Mouse (Mus musculus) hematopoietic stem cell, adult 5-6 weeks (primary cell): ENCODE measurements around the gene Ahcyl1. TPM values are rescaled to one million over a fixed set of nuclear protein-coding genes. Genes with fewer than 3 reads are reported as not detected.

Experiments used
- ATAC-seq, 2 experiments: fragments of 125-278 bp in 1 of 2; replicated peaks in 1 of 2; 2 replicates each; pipeline ENCODE4 v1.8.0; 2016 to 2017; ENCODE audit warnings: inconsistent platforms in 2 of 2, mild to moderate bottlenecking in 2 of 2, moderate number of reproducible peaks in 2 of 2, low read depth in 1 of 2, moderate TSS enrichment in 1 of 2; ENCODE audit not compliant: low FRiP score in 2 of 2, poor library complexity in 2 of 2, severe bottlenecking in 2 of 2, insufficient read depth in 1 of 2, low TSS enrichment in 1 of 2
- total RNA-seq: library from RNA; stranded (forward); fragments of 172-1452, 232-1000 nt; gene quantifications from 2 replicates; pipeline ENCODE4 v1.2.3, GENCODE M21; 2017

Gene Ahcyl1
- total RNA-seq, 1 experiment from 2014 or later: 99.2 TPM

DNA sequence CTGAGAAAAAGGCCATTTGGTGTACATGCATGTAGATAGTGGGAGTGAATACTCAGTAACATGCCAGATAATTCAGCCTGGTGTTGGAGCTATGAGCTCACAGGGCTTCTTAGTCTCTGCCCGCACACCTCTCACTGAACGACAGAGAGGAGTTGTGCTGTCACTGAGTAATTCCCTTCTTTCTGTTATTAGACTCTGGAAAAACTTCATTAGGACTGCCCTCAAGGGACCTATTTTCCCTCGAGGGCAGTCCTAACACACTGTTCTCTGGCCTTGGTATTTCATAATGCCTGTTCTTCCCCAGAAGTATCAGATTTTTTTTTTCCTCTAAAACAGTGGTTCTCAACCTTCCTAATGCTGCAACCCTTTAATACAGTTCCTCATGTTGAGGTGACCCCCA lies 15.7 kb upstream of the Ahcyl1 start:
- ATAC-seq: no peak

DNA sequence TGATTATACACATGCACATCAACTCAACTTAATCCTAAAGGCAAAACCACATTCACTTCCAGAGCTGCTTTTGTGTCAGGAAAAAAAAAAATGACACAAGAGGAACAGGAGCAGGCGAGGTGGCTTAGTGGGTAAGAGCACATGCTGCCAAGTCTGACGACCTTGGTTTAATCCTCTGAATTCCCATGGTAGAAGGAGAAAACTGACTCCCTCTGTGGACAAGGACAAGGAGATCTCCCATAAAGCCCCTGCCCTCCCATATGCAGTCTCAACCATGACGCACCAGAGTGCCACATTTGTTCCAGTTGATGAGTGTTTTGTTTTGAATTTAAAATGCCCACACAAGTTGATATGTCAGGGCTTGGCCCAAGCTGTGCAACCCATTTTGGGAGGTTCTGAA lies 12.8 kb upstream of the Ahcyl1 start:
- no peak for ATAC-seq

DNA sequence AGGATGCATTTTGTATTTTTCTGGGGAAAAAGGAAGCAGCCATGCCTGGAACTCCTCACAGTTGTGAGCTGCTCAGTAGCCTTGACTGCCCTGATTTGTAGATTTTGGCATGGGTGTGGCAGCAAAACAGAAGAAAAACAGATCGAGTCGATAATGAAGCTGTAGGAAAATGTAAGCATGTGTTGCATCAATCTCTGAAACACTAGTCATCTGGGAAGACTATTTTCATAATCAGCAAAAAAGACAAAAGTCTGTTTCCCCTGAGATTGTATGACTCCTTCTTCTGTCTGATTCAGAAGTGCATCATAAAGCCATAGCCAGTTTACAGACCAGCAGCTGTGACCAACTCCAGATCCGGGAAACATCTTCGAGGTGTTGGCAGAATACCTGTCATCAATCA lies 10.9 kb upstream of the Ahcyl1 start:
- ATAC-seq: no peak

DNA sequence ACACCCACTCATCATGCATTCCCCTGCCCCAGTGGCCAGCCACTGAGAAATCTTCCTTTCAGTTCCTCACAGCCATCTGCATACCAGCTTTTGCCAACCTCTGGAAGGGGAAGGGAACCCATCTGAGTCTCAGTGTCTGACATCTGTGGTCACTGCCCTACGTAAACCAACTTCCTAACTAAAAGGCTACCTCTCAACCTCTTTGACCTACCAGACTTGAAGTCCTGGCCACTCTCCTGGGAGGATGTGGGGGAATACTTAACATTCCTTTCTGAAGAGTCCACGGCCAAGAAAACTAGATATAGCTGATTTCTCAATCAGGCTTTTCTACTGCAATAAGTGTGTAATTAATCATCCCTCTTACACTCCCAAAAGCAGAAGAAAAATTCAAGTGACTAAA lies 9.8 kb upstream of the Ahcyl1 start:
- peak; percentile 27 to 39; a peak in 2 of 4 replicates for ATAC-seq

DNA sequence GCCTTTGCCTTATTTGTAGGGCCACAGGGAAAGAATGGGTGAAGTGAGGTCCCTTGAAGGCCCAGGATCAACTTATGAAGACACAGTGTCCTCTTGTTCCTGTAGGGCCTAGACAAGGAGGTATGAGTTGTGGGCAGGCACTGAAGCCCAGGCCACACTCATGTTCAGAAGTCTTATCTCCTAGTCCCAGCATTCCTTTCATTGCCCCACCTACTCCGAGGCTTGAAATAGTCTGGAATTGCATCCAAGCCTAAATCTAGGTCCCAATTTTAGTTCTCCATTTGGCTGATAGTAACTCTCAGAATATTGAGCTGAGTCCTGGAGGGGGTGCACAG lies 8.0 kb upstream of the Ahcyl1 start:
- ATAC-seq: no peak

DNA sequence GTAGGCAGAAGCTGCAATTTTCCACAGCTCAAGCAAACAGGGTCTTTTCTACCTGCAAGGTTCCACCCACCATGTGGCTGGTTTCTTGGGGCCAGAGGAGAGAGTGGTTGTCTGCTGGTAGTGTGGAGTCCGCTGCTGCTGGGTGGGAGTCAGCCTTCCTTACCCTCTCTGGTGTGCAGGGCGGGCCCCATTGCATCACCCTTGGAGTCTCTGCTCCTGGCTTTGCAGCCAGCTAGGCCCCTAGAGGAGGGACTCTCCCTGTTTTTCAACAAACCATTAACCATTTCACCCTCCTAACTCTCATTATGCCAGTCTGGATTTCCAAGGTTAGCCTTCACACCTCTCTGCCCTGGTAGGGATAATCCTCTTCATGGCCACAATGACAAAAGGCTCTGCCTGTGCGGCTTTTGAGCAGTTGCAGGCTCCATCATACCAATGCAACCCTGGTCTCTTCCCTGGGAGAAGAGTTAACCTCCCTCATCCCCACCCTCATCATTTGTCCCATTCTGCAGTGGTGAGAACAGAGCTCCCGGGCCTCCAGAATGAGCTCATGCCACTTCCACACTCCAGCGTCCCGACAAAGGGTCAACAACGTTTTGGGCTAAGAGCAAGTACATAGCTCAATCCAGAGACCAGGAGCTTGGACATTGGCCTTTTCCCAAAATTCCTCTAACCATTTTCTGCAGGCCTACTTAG lies 7.5 kb upstream of the Ahcyl1 start:
- no peak for ATAC-seq

DNA sequence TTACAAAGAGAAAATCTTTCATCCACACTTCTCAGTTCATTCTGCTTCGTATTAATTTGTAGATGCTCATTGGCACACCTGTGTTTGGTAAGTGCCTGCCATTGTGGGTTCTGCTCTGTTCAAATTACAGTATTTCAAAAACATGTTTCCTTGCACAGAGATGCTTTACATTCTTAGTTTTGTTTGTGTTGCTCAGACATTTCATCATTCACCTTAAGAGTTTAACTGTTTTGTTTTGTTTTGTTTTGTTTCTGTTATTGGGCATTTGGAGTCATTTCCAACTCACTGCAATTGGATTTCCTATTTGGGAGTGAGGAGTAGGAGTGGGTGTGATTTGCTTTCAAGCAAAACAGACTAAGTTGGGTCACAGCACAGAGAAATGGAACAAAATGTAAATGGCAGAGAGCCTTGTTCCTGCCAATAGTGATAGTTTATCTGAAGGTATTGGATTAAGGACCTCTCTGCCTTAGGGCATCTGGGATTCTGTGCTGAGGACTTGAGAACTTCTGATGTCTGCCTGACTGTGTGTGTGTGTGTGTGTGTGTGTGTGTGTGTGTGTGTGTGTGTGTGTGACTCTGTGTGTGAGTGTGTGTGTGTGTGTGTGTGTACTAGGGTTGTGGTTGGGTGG lies 5.5 kb upstream of the Ahcyl1 start:
- no peak for ATAC-seq

DNA sequence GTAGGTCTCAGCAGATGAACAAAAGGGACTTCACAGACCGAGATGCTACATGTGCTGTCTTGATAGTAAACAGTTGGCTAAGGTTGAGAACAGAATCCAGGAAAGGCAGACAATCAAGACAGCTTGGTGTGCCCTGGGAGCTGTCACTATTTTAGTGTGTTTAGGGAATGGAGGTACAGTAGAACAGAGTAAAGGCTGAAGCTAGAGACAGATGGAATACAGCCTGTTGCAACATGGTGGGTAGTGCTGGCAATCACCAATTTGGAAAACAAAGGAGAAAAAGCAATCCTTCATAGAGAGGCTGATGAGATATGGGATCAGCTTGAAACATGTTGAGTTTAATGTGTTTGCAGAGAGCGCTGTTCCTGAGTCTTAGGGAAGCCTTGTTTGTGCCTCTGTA lies 4.3 kb upstream of the Ahcyl1 start:
- no peak for ATAC-seq

DNA sequence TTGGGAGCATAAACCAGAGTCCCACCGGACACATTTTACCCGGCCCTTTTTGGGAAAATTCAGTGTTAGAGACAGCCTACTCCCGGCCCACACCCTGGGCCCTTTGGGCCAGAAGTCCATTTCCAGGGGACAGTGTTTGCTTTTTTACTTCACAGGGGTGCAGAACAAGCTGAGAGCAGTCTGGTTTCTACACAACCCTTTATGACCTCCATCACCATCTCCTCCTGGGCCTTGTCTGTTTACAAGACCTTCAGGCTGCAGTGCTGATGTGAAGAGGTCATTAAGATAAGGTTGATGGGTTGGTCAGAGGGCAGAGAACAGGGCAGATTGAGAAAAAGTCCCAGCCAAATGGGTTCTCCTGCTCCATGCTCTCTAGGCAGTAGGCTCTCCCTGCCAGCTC lies 550 bp upstream of the Ahcyl1 start:
- ATAC-seq: no peak

DNA sequence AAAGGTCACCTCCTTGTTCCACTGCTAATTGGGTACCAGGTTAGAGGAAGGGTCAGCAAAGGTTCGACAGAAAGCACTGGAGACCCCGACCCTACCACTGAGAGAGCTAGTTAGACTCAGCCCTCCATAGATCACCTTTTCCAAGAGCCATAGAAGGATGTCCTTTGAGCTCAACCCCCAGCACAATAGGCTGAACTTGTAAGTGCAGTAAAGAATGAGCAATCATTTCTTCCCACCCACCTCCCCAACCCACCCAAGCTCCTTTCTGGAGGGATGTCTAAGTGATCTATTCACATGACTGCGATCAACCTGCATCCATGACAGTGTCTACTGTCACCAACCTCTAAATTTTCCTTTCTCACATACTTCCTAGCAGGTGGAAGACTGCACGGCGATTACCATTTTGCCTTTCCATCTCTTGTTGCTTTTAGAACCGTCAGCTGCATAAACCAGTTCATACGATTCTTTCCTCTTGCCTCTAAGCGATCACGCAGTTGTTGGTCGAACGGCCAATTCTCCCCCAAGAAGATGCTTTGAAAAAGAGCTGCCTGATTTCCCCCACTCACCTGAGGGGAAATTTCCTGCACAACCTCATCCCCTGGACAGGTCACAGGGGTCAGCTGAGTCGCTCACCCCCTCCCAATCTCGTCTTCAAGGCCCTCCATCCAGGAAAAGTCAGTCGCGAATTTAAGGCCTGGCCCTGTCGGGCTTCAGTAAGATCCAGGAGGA lies 977 bp downstream of the Ahcyl1 start:
- no peak for ATAC-seq

DNA sequence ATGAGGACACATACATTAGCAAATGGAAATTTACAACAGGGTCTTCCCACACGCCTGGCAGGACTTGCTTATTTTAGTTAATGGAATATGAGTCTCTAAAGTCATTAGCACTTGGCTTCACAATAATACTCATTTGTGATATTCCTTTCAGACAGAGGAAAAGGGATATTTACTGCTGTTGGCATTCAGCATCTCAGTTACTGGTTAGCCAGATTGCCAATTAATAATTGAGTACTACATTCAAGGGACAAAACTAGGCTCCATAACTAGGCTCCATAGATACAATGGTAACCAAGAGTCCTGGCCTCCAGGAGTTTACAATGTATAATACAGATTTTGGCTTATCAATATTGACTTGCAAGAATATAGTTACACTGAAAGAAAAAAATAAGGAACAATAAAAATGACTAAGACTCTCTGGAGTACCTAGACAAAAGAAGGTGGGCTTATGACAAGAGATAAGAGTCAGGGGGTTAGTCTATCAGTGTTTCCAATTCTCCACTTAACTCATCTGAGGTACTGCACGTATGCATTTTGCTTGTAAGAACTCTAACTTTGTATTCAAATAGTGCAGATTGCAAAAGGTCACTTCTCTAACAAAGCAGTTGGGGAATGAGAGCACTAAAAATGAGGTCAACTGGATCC lies 2.0 kb downstream of the Ahcyl1 start:
- no peak for ATAC-seq

DNA sequence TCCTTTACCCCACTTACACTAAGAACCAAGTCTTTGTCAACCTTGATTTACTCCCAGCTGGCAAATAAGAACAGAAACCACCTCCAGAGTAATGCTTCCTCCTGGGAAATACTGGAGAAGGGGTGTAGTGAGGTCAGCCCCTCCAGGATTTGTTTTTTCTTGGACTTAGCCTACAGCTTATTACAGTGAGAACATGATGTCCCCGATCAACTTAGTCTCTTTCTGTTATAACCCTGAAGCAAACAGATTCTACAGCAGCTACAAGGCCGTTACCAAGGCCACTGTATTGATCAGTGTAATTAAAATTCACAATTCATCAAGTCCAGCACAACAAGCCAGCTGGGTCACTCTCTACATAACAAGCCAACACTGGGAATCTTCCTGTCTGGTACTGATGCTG lies 6.0 kb downstream of the Ahcyl1 start:
- ATAC-seq: no peak

DNA sequence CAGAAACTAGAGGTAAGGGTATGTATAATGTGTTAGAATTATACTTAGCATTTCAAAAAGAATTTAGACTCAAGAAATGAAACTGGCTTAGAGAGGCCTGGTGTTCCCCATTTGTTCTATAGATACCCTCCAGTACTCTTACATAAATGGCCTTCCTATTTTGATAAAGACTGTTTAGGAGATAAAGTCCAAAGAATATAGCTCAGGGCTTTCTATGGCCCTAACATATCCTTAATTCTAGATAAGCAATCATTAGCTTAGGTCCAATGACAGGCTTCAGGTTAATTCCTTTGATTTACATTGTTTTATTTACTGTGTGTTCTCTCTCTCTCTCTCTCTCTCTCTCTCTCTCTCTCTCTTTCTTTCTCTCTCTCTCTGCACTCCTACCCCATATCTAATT lies 7.1 kb downstream of the Ahcyl1 start:
- no peak for ATAC-seq

DNA sequence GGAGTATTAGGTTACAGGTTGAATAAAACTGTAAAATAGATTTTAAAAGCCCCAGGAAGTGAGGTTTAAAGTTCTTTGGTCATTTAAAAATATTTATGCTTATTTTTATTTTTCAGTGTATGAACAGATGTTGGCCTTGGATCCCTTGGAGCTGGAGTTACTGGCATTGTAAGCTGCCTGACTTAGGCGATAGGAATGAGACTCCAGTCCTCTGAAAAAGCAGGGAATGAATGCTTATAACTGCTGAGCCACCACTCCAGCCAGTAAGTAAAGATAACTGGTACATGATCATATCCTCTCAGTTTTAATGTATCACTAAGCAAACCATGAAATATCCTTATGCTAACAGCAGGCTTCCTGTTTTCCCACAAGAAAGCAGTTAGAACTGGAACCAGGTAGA lies 8.1 kb downstream of the Ahcyl1 start:
- no peak for ATAC-seq

DNA sequence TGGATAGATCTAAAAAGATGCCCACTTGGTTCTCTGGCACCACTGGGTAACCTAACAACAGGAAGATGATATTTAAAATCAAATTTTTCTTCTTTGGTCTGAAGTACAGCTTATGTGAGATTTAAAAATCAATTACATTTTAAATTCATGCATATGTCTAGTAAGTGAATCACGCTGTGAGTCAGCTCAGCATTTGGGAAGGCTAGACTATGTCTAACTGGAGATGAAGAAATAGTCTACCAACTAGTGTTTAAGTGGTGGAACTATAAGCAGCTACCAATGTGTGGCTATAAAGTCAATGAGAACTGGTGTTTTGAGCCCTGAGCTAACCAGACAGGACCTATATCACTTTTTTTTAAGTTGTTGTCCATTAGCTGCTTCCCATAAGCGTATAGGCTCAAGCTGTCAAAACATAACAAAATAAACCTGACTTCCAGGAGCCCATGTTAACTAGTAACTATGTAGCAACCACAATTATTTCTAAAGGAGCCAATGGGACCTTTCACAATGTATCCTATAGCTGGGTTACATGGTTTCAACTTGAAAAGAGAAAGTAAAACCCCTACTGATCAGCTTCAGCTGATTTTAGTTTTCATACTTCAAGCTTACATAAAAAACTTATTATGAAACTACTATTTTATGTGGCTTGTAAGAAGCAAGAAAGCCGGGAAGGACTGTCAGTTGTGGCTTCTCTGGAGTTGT lies 9.9 kb downstream of the Ahcyl1 start:
- ATAC-seq: peak in 1 of 2 experiments; percentile 12; a peak in 2 of 4 replicates

DNA sequence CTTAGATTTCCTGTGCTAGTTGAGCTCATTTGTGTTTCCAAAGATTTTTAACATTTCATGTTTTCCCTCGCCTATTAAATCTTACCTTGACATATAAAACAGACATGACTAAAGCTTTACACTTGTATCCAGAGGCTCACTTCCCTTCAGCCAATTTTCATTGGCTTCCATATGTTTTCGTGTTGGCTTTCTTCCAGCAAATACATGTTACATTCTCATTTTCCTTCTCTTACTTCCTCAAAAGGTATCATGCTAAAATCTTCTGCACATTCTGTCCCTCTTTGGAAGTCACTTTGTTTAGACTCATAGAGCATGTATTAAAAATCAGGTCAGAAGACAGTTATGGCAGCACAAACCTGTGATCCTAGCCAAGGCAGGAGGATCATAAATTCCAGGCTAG lies 10.7 kb downstream of the Ahcyl1 start:
- ATAC-seq: no peak

DNA sequence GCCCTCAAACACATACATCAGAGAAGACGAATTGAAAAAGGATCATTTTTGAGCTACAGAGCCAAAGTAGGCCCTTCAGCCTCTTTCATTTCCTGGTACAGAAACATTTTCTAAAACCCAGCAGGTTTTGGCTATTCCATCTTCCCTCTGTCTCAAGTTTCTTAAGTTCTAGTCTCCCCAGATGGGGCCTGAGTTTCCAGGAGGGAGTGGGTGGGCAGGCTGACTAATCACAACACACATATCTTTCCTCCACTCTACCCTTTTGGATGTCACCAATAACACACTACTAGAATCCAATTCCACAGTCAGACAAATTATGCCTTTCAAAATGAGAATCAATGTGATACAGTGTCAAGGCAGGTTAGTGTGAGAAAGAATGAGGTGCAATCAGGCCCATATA lies 12.8 kb downstream of the Ahcyl1 start:
- ATAC-seq: no peak
